8 mouse cellular contexts compared by ENCODE assay signal in the genomic region with DNA sequence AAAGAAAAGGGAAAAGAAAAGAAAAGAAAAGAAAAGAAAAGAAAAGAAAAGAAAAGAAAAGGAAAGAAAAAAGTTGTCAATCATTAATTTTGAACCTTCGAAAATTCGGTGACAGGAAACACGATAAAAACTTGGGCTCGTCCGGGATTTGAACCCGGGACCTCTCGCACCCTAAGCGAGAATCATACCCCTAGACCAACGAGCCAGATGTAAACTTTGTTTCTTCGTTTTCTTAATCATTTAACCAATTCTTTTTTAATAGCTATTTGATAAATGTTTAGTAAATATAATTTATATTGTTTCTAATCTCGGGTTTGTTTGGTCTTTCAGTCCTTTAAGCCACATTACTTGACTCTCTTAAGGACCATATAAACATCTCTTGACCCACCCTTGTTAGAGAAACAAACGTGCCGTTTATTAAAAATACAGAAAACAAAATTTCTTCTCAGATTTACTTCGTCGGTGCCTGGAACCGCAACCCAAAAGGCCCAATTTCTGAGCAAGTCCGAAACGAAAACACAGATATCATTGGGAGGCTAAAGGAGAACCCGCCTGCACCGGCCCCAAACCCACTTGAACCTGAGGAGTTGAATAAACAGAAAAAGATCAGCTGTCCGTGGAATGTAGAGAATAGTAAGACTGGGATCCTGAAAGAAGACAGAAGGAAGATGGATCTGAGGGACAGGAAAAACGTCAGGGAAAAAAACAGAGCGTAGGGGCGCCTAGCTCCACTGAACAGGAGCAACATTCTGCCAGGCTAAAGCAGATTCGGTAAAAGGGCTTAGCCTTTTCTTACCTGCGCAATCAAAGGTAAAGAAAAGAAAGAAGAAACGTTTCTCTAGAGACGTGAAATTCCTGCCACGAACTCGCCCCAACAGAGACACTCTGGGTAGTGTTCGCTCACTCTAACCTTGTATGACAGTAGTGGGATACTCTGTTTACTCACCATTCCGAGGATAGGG. TPM values are rescaled to one million over a fixed set of nuclear protein-coding genes. Genes with fewer than 3 reads are reported as not detected.
DNase-seq lines count a peak whose midpoint lies in the region; ATAC-seq lines count a peak whose summit lies in the region.

No protein-coding gene starts in this region.

- DNase-seq in urinary bladder, adult 18-20 months (ENCODE audit: low spot score in 2 of 2), result peak; percentile 33 to 37
- DNase-seq in urinary bladder, postnatal 10 days (ENCODE audit: low spot score), result no peak
- DNase-seq in cerebellum, postnatal 14 days, result peak; percentile 74 to 79
- peak; percentile 58 to 84 for DNase-seq in heart, adult 18-20 months
- peak; percentile 79 for DNase-seq in kidney, adult 18-20 months
- no peak for DNase-seq in liver, embryonic 13.5 days
- DNase-seq in natural killer cell, adult 2 months (ENCODE audit: low spot score in 2 of 2), result peak; percentile 65 to 73
- DNase-seq in thymus, postnatal 36 days, result peak; percentile 68 to 70

- WGBS in liver, embryonic 13.5 days (ENCODE audit: insufficient replicate concordance), result under 1% methylated on average over 32 of the region's 32 CpGs

- H3K4me2 ChIP-seq in liver, embryonic 13.5 days, result peak overlapping the region; percentile 85

- H3K4me3 ChIP-seq in liver, embryonic 13.5 days (replicated peaks), result peak overlapping the region; percentile 69

- peak overlapping the region; percentile 89 for H3K27ac ChIP-seq in liver, embryonic 13.5 days

- H3K9me3 ChIP-seq in liver, embryonic 13.5 days (replicated peaks), result no peaks in the 10 kb centered on the region

- no peaks in the 10 kb centered on the region for H3K36me3 ChIP-seq in liver, embryonic 13.5 days

- peak; percentile 30 for ATAC-seq in liver, embryonic 13.5 days (ENCODE audit: low read depth)

- peak overlapping the region; percentile 79 for H3K9ac ChIP-seq in liver, embryonic 13.5 days

- H3K27me3 ChIP-seq in liver, embryonic 13.5 days, result no peaks in the 10 kb centered on the region

- peaks cover 31% of the 10 kb centered on the region for H3K4me1 ChIP-seq in liver, embryonic 13.5 days (replicated peaks)

RNA-seq across cellular contexts. Expression of gene Abt1, which starts 13.5 kb away (rescaled TPM):
- total RNA-seq in heart, adult 18-20 months (2021), result 1 to 10 TPM; 4.6 to 4.7 TPM
- 8.3 and 9.1 TPM in 2 replicates for polyA plus RNA-seq in liver, embryonic 13.5 days (2015; fragmentation: Nextera tagmentation; extraction: Ambion mirVana)

RNA-seq across cellular contexts. Expression of gene Btn1a1, which starts 28.6 kb away (rescaled TPM):
- not detected for total RNA-seq in heart, adult 18-20 months (2021)
- polyA plus RNA-seq in liver, embryonic 13.5 days (2015; fragmentation: Nextera tagmentation; extraction: Ambion mirVana), result 1.5 and 2.0 TPM in 2 replicates

RNA-seq across cellular contexts. Expression of gene Btn2a2, which starts 51.5 kb away (rescaled TPM):
- not detected for total RNA-seq in heart, adult 18-20 months (2021)
- polyA plus RNA-seq in liver, embryonic 13.5 days (2015; fragmentation: Nextera tagmentation; extraction: Ambion mirVana), result not detected in 2 replicates

Comparison
In these comparisons a context has a peak if more than half of its experiments do, and no peak if none do; other contexts are left out.
1. DNase-seq: peak in urinary bladder, adult 18-20 months (2 of 2), cerebellum, postnatal 14 days (2 of 2), heart, adult 18-20 months (2 of 2), kidney, adult 18-20 months (single experiment), natural killer cell, adult 2 months (2 of 2) and thymus, postnatal 36 days (2 of 2); none in urinary bladder, postnatal 10 days (single experiment) and liver, embryonic 13.5 days (single experiment).